13 mouse cellular contexts compared by ENCODE assay signal in the genomic region with DNA sequence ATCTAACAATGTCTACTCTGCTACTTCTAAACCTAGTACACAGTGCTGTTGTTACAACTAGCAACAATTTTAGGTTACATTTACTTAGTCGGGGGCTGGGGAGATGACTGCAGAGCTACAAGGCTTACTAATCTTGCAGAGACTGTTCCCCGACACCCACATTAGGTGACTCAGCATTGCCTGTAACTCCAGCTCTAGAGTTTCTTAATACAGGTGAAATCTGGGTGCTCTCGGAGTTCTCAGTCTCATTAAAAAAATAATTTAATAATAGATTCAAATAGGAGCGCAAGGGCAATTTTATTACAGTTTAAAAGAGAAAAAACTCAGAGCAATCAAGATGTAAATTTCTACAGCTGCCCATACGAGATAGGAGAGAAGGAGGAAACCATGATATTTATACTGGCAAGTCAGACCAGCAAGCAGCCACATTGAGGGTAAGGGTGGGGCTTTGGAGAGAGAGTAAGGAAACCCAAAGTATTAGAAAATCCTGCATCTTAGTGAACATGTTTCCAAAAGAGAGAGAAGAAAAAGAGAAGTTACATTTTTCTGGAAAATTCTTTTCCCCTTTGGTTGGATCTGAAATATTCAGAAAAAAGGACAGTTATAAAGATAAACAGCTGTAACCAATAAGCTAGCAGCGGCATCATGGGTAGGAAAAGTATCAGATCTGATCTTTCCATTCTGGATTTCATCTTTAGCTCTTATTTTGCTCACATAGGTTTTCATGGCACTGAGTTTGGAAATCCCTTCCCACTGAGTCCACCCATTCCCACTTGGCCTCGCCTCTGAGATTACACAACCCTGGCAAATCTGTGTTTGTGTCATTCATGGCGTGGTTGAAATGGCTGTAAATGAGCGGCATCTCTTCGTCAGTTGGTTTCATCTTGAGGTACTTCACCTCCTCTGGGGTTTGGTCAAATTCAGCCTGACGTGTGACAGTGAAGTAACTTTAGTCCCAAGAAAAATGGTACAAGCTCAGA. TPM values are rescaled to one million over a fixed set of nuclear protein-coding genes. Genes with fewer than 3 reads are reported as not detected.
DNase-seq lines count a peak whose midpoint lies in the region; ATAC-seq and TF ChIP-seq lines count a peak whose summit lies in the region.
"Had no signal": no experiment of that assay in that cellular context is flagged by ENCODE, and none has a peak within 500 bp of the region (broad histone marks: within the 10 kb centered on the region; RNA-seq: fewer than 3 reads in every experiment).

No protein-coding gene starts in this region.

- 0 out of 2 replicates have a peak overlapping the region, but pooled peaks have one; percentile 35 for H3K27ac ChIP-seq in embryonic facial prominence, embryonic 15.5 days (replicated peaks)
- no peak overlapping the region for H3K27ac ChIP-seq in embryonic facial prominence, embryonic 10.5 days (replicated peaks)
- H3K27ac ChIP-seq in embryonic fibroblast, embryonic 13.5 days (ENCODE audit: insufficient read depth, low read length): peak overlapping the region; percentile 65; the same call in 1 of the 2 replicates
- H3K27ac ChIP-seq in liver, embryonic 16.5 days (ENCODE audit: low read length): no peak overlapping the region

- no peak for ATAC-seq in embryonic facial prominence, embryonic 15.5 days (ENCODE audit: insufficient number of reproducible peaks, low FRiP score, low TSS enrichment, low read depth)
- ATAC-seq in liver, embryonic 16.5 days (ENCODE audit: low read depth): peak; percentile 70
- ATAC-seq: Patski had no signal

- H3K4me1 ChIP-seq in embryonic facial prominence, embryonic 15.5 days: no peaks in the 10 kb centered on the region
- H3K4me1 ChIP-seq in embryonic facial prominence, embryonic 10.5 days: peaks cover 5% of the 10 kb centered on the region; the same call in 1 of the 2 replicates
- H3K4me1 ChIP-seq in embryonic fibroblast, embryonic 13.5 days (ENCODE audit: control insufficient read depth, insufficient read depth, low read length): no peaks in the 10 kb centered on the region
- H3K4me1 ChIP-seq in liver, embryonic 16.5 days (ENCODE audit: control insufficient read depth, low read depth, low read length): peaks cover 14% of the 10 kb centered on the region

- H3K4me2 ChIP-seq in embryonic facial prominence, embryonic 15.5 days (replicated peaks): no peak overlapping the region
- H3K4me2 ChIP-seq in liver, embryonic 16.5 days (ENCODE audit: low read depth, low read length): no peak overlapping the region

- no peak for TF ChIP-seq CTCF in embryonic fibroblast, embryonic 13.5 days (IDR thresholded peaks at IDR 0.05; ENCODE audit: borderline replicate concordance, insufficient read depth, low read length)

- no peak overlapping the region for H3K4me3 ChIP-seq in embryonic facial prominence, embryonic 15.5 days (replicated peaks)
- H3K4me3 ChIP-seq in embryonic facial prominence, embryonic 10.5 days: no peak overlapping the region
- no peak overlapping the region for H3K4me3 ChIP-seq in embryonic fibroblast, embryonic 13.5 days (ENCODE audit: insufficient read depth, low read length)
- H3K4me3 ChIP-seq in liver, embryonic 16.5 days (ENCODE audit: low read depth, low read length): no peak overlapping the region
- H3K4me3 ChIP-seq: erythroblast, embryonic 14.5 days had no signal

- DNase-seq in embryonic facial prominence, embryonic 10.5 days (ENCODE audit: low spot score): no peak
- DNase-seq in 416B (ENCODE audit: low read depth): peak; percentile 86
- no peak for DNase-seq in yolk sac, embryonic 10.5 days (ENCODE audit: low spot score)
- no peak for DNase-seq in thymus, postnatal 4 days
- no peak for DNase-seq in lung, postnatal 14 days
- DNase-seq: adrenal gland, postnatal 10 days; cerebellum, postnatal 10 days; right cerebral cortex, postnatal 25 days had no signal

- H3K27me3 ChIP-seq in embryonic facial prominence, embryonic 15.5 days: no peaks in the 10 kb centered on the region
- no peaks in the 10 kb centered on the region for H3K27me3 ChIP-seq in embryonic facial prominence, embryonic 10.5 days (replicated peaks; ENCODE audit: low read depth, poor library complexity, severe bottlenecking)
- no peaks in the 10 kb centered on the region for H3K27me3 ChIP-seq in liver, embryonic 16.5 days (ENCODE audit: control insufficient read depth, insufficient read depth, low read depth, low read length)
- H3K27me3 ChIP-seq: Patski had no signal

- TF ChIP-seq POLR2A in embryonic fibroblast, embryonic 13.5 days (IDR thresholded peaks at IDR 0.05; ENCODE audit: low read depth, low read length): no peak

- H3K36me3 ChIP-seq in embryonic facial prominence, embryonic 15.5 days: no peaks in the 10 kb centered on the region
- H3K36me3 ChIP-seq in embryonic facial prominence, embryonic 10.5 days (replicated peaks): no peaks in the 10 kb centered on the region
- H3K36me3 ChIP-seq in liver, embryonic 16.5 days (ENCODE audit: control insufficient read depth, insufficient read depth): no peaks in the 10 kb centered on the region

- H3K9ac ChIP-seq in embryonic facial prominence, embryonic 15.5 days: no peak overlapping the region
- no peak overlapping the region for H3K9ac ChIP-seq in liver, embryonic 16.5 days (ENCODE audit: low read depth, low read length)

- no peaks in the 10 kb centered on the region for H3K9me3 ChIP-seq in embryonic facial prominence, embryonic 15.5 days (replicated peaks)
- H3K9me3 ChIP-seq in embryonic facial prominence, embryonic 10.5 days: no peaks in the 10 kb centered on the region
- no peaks in the 10 kb centered on the region for H3K9me3 ChIP-seq in liver, embryonic 16.5 days (replicated peaks; ENCODE audit: control insufficient read depth, low read length)

- 72% methylated on average over 11 of the region's 11 CpGs for WGBS in embryonic facial prominence, embryonic 15.5 days
- 83% methylated on average over 11 of the region's 11 CpGs for WGBS in embryonic facial prominence, embryonic 10.5 days
- 35% methylated on average over 11 of the region's 11 CpGs for WGBS in liver, embryonic 16.5 days (ENCODE audit: insufficient replicate concordance)

RNA-seq across cellular contexts. Expression of a gene that starts 6.1 kb away (rescaled TPM):
- 38.0 and 40.3 TPM in 2 replicates for polyA plus RNA-seq in embryonic facial prominence, embryonic 15.5 days (2015; fragmentation: Nextera tagmentation; extraction: Ambion mirVana)
- polyA plus RNA-seq in embryonic facial prominence, embryonic 10.5 days (2016; fragmentation: Nextera tagmentation; extraction: Ambion mirVana): 46.2 and 48.8 TPM in 2 replicates
- polyA plus RNA-seq in embryonic fibroblast, embryonic 13.5 days (2011; ENCODE audit: insufficient read length, low read depth, missing spikeins): 62.3 and 63.5 TPM in 2 replicates
- polyA plus RNA-seq in liver, embryonic 16.5 days (2015; fragmentation: Nextera tagmentation; extraction: Ambion mirVana): 19.0 and 21.2 TPM in 2 replicates

RNA-seq across cellular contexts. Expression of a gene that starts 30.5 kb away (rescaled TPM):
- polyA plus RNA-seq in embryonic facial prominence, embryonic 15.5 days (2015; fragmentation: Nextera tagmentation; extraction: Ambion mirVana): 299 and 311 TPM in 2 replicates
- 529 and 534 TPM in 2 replicates for polyA plus RNA-seq in embryonic facial prominence, embryonic 10.5 days (2016; fragmentation: Nextera tagmentation; extraction: Ambion mirVana)
- polyA plus RNA-seq in embryonic fibroblast, embryonic 13.5 days (2011; ENCODE audit: insufficient read length, low read depth, missing spikeins): 248 and 280 TPM in 2 replicates
- polyA plus RNA-seq in liver, embryonic 16.5 days (2015; fragmentation: Nextera tagmentation; extraction: Ambion mirVana): 133 and 145 TPM in 2 replicates

RNA-seq across cellular contexts. Expression of a gene that starts 52.6 kb away (rescaled TPM):
- polyA plus RNA-seq in embryonic facial prominence, embryonic 15.5 days (2015; fragmentation: Nextera tagmentation; extraction: Ambion mirVana): 157 and 161 TPM in 2 replicates
- polyA plus RNA-seq in embryonic facial prominence, embryonic 10.5 days (2016; fragmentation: Nextera tagmentation; extraction: Ambion mirVana): 260 and 265 TPM in 2 replicates
- polyA plus RNA-seq in embryonic fibroblast, embryonic 13.5 days (2011; ENCODE audit: insufficient read length, low read depth, missing spikeins): 124 and 129 TPM in 2 replicates
- polyA plus RNA-seq in liver, embryonic 16.5 days (2015; fragmentation: Nextera tagmentation; extraction: Ambion mirVana): 178 and 180 TPM in 2 replicates

Comparison
In these comparisons a context has a peak if more than half of its experiments do, and no peak if none do; other contexts are left out.
1. H3K27ac ChIP-seq: peak in embryonic facial prominence, embryonic 15.5 days (single experiment) and embryonic fibroblast, embryonic 13.5 days (single experiment); none in embryonic facial prominence, embryonic 10.5 days (single experiment) and liver, embryonic 16.5 days (single experiment).